Mouse (Mus musculus) limb, embryonic 13.5 days (tissue): ENCODE data around the gene Slc16a12. TPM values are rescaled to one million over a fixed set of nuclear protein-coding genes. Genes with fewer than 3 reads are reported as not detected.

Source experiments
- ATAC-seq: fragments of 200-750 bp; cut with Nextera tagmentation; 2 replicates; pipeline ENCODE4 v1.8.0; 2017; ENCODE audit warnings: low read depth, moderate number of reproducible peaks, moderate TSS enrichment; ENCODE audit not compliant: low FRiP score
- H3K27ac ChIP-seq: fragments of 300-500 bp; sonication (generic); 2 replicates; pipeline ENCODE4 v1.5.1; 2015; ENCODE audit warnings: inconsistent platforms, mild to moderate bottlenecking, moderate library complexity
- H3K27me3 ChIP-seq: fragments of 300-500 bp; sonication (generic); 2 replicates; pipeline ENCODE4 v1.6.1; 2015; ENCODE audit warnings: mild to moderate bottlenecking, inconsistent platforms
- H3K36me3 ChIP-seq: fragments of 300-500 bp; sonication (generic); 2 replicates; pipeline ENCODE4 v1.6.1; 2015; ENCODE audit warnings: inconsistent platforms, mild to moderate bottlenecking, moderate library complexity
- H3K4me1 ChIP-seq: fragments of 300-500 bp; sonication (generic); 2 replicates; pipeline ENCODE4 v1.6.1; 2015; ENCODE audit warnings: inconsistent platforms
- H3K4me2 ChIP-seq: fragments of 300-500 bp; sonication (generic); replicated peaks from 2 replicates; pipeline ENCODE4 v1.6.1; 2015; ENCODE audit warnings: inconsistent platforms, mild to moderate bottlenecking, moderate library complexity
- H3K4me3 ChIP-seq: fragments of 300-500 bp; sonication (generic); 2 replicates; pipeline ENCODE4 v1.5.1; 2015; ENCODE audit warnings: moderate library complexity, mild to moderate bottlenecking, inconsistent platforms
- H3K9ac ChIP-seq: fragments of 300-500 bp; sonication (generic); 2 replicates; pipeline ENCODE4 v1.6.1; 2015; ENCODE audit warnings: mild to moderate bottlenecking, inconsistent platforms
- H3K9me3 ChIP-seq: fragments of 300-500 bp; sonication (generic); 2 replicates; pipeline ENCODE4 v1.6.1; 2016; ENCODE audit warnings: inconsistent platforms
- WGBS: fragments of 180-500 bp; shearing (Covaris S2); methylation state at CpG from one replicate; pipeline ENCODE4 v1.1.7; 2015; 5-methylcytosine and 5-hydroxymethylcytosine counted together
- microRNA-seq: library from miRNA; unstranded; fragments of <30 nt; microRNA quantifications from one replicate; pipeline ENCODE4, GENCODE M21; 2016
- polyA plus RNA-seq: library from polyadenylated mRNA; unstranded; fragments of >200 nt; fragmentation: Nextera tagmentation; extraction: Ambion mirVana; gene quantifications from 2 replicates; pipeline ENCODE4 v1.2.1, GENCODE M21; 2015

Gene Slc16a12
- polyA plus RNA-seq, 1 experiment from 2014 or later: 0.55 TPM

DNA sequence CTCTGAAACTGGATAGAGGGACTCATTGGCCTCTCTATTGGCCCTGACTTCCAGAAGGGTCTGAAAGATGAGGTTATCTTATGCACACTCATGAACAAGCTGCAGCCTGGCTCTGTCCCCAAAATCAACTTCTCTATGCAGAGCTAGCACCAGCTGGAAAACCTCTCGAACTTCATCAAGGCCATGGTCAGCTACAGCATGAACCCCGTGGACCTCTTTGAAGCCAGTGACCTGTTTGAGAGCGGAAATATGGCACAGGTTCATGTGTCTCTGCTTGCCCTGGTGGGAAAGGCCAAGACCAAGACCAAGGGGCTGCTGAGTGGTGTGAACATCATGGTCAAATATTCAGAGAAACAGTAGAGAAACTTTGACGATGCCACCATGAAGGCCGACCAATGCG lies 123.3 kb downstream of the Slc16a12 start:
- no peak overlapping the region for H3K9ac ChIP-seq
- no peaks in the 10 kb centered on the region for H3K9me3 ChIP-seq
- no peak overlapping the region for H3K4me3 ChIP-seq
- H3K4me2 ChIP-seq: no peak overlapping the region
- no peak overlapping the region for H3K27ac ChIP-seq
- no peaks in the 10 kb centered on the region for H3K27me3 ChIP-seq
- WGBS: 93% methylated on average over 6 of the region's 6 CpGs
- no peaks in the 10 kb centered on the region for H3K36me3 ChIP-seq
- ATAC-seq: no peak
- H3K4me1 ChIP-seq: no peaks in the 10 kb centered on the region

GRCm38 (mm10) chr19:34620871-34621270 lies 126.2 kb downstream of the Slc16a12 start:
- ATAC-seq: no peak
- Histone ChIP-seq H3K9ac (no peak overlapping the region), H3K4me1 (no peaks in the 10 kb centered on the region), H3K36me3 (no peaks in the 10 kb centered on the region), H3K9me3 (no peaks in the 10 kb centered on the region), H3K27me3 (no peaks in the 10 kb centered on the region), H3K27ac (no peak overlapping the region), H3K4me2 (no peak overlapping the region), H3K4me3 (no peak overlapping the region)
- 89% methylated on average over 5 of the region's 5 CpGs for WGBS

Small RNA genes within 50 kb of the gene (microRNA-seq; reads per million reads assigned to microRNA genes)
- not detected for gene Gm27476

Other genes starting within 250 kb of the Slc16a12 start
- gene Lipa, start 219.8 kb downstream of the Slc16a12 start, polyA plus RNA-seq: 42.0 and 46.0 TPM in 2 replicates
- gene Ifit2, start 196.6 kb downstream of the Slc16a12 start, polyA plus RNA-seq: 10.9 and 11.2 TPM in 2 replicates
- gene Ifit3, start 163.8 kb downstream of the Slc16a12 start, polyA plus RNA-seq: 1.7 and 3.6 TPM in 2 replicates
- gene Ifit1bl1, start 145.3 kb downstream of the Slc16a12 start, polyA plus RNA-seq: 0.59 and 0.64 TPM in 2 replicates
- 0.70 and 0.78 TPM in 2 replicates for gene Ifit3b, start 139.3 kb downstream of the Slc16a12 start, polyA plus RNA-seq
- 0.23 and 0.36 TPM in 2 replicates for gene Ifit1bl2, start 106.5 kb downstream of the Slc16a12 start, polyA plus RNA-seq
- gene Ifit1, start 106.4 kb downstream of the Slc16a12 start, polyA plus RNA-seq: 0.60 and 0.88 TPM in 2 replicates
- gene Pank1, start 132.2 kb upstream of the Slc16a12 start, polyA plus RNA-seq: 6.1 and 7.4 TPM in 2 replicates
- 72.1 and 74.6 TPM in 2 replicates for gene Kif20b, start 175.1 kb upstream of the Slc16a12 start, polyA plus RNA-seq